Mouse (Mus musculus): ENCODE measurements at regions not wholly inside any gene's neighbourhood (a gene's known extent, or its start where the extent isn't known, plus 50 kb on each side); places are given as distances from the start of the nearest gene placed in this dataset.

GRCm38 (mm10) chr11:71636111-71636510 lies 113.6 kb upstream of the Wscd1 start:
- Histone ChIP-seq H3K4me1 (ENCODE audit: control insufficient read depth in 2 of 2, insufficient read depth in 2 of 2, low read length in 2 of 2, poor library complexity in 1 of 2) (no peaks in the 10 kb centered on the region), H3K27ac (ENCODE audit: insufficient read depth, low read depth, low read length, poor library complexity, severe bottlenecking) (no peak overlapping the region), H3K9ac (ENCODE audit: insufficient read depth, low read depth, low read length, poor library complexity, severe bottlenecking) (no peak overlapping the region), H3K9me3 (ENCODE audit: control insufficient read depth, insufficient read depth, low read depth, low read length) (no peaks in the 10 kb centered on the region), H3K36me3 (ENCODE audit: control insufficient read depth, insufficient read depth, low read length, poor library complexity, severe bottlenecking) (no peaks in the 10 kb centered on the region), H3K4me3 (ENCODE audit: insufficient read depth in 1 of 2, low read depth in 1 of 2, low read length in 2 of 2, poor library complexity in 1 of 2, severe bottlenecking in 1 of 2) (no peak overlapping the region)
- no peak for TF ChIP-seq HCFC1 (IDR thresholded peaks at IDR 0.05; ENCODE audit: borderline replicate concordance, insufficient read depth, low read length)
- no peak for TF ChIP-seq ZNF384 (IDR thresholded peaks at IDR 0.05; ENCODE audit: low read depth, low read length)
- TF ChIP-seq MAFK (IDR thresholded peaks at IDR 0.05; ENCODE audit: insufficient read depth, low read depth, low read length), result no peak
- TF ChIP-seq ZC3H11A (IDR thresholded peaks at IDR 0.05; ENCODE audit: borderline replicate concordance, low read depth, low read length), result no peak
- TF ChIP-seq CHD2 (IDR thresholded peaks at IDR 0.05; ENCODE audit: low read depth, low read length), result no peak
- DNase-seq (ENCODE audit: low read depth, low spot score), result no peak
- in situ Hi-C loops (cut with MboI; ENCODE audit: low sequenced_read_pairs in 2 of 2, unreplicated experiment in 2 of 2), result no loop called here

- no peaks in the 10 kb centered on the region for H3K9me3 ChIP-seq (ENCODE audit: control insufficient read depth, insufficient read depth, low read depth, low read length)
- H3K4me1 ChIP-seq (ENCODE audit: control insufficient read depth in 2 of 2, insufficient read depth in 2 of 2, low read length in 2 of 2, poor library complexity in 1 of 2), result no peaks in the 10 kb centered on the region
- TF ChIP-seq MAFK (IDR thresholded peaks at IDR 0.05; ENCODE audit: insufficient read depth, low read depth, low read length) (no peak), CHD2 (IDR thresholded peaks at IDR 0.05; ENCODE audit: low read depth, low read length) (no peak), ZNF384 (IDR thresholded peaks at IDR 0.05; ENCODE audit: low read depth, low read length) (no peak), HCFC1 (IDR thresholded peaks at IDR 0.05; ENCODE audit: borderline replicate concordance, insufficient read depth, low read length) (no peak), ZC3H11A (IDR thresholded peaks at IDR 0.05; ENCODE audit: borderline replicate concordance, low read depth, low read length) (no peak)
- no peak for DNase-seq (ENCODE audit: low read depth, low spot score)
- no peaks in the 10 kb centered on the region for H3K36me3 ChIP-seq (ENCODE audit: control insufficient read depth, insufficient read depth, low read length, poor library complexity, severe bottlenecking)
- in situ Hi-C loops (cut with MboI; ENCODE audit: low sequenced_read_pairs in 2 of 2, unreplicated experiment in 2 of 2), result no loop called here
- no peak overlapping the region for H3K4me3 ChIP-seq (ENCODE audit: insufficient read depth in 1 of 2, low read depth in 1 of 2, low read length in 2 of 2, poor library complexity in 1 of 2, severe bottlenecking in 1 of 2)
- H3K27ac ChIP-seq (ENCODE audit: insufficient read depth, low read depth, low read length, poor library complexity, severe bottlenecking), result no peak overlapping the region
- H3K9ac ChIP-seq (ENCODE audit: insufficient read depth, low read depth, low read length, poor library complexity, severe bottlenecking), result no peak overlapping the region
Observed at GRCm38 (mm10) chr11:71636785-71637184, 112.9 kb upstream of the Wscd1 start.

- TF ChIP-seq MAFK (IDR thresholded peaks at IDR 0.05; ENCODE audit: insufficient read depth, low read depth, low read length), result no peak
- TF ChIP-seq ZNF384 (IDR thresholded peaks at IDR 0.05; ENCODE audit: low read depth, low read length), result no peak
- no peak for TF ChIP-seq HCFC1 (IDR thresholded peaks at IDR 0.05; ENCODE audit: borderline replicate concordance, insufficient read depth, low read length)
- no peak for TF ChIP-seq CHD2 (IDR thresholded peaks at IDR 0.05; ENCODE audit: low read depth, low read length)
- TF ChIP-seq ZC3H11A (IDR thresholded peaks at IDR 0.05; ENCODE audit: borderline replicate concordance, low read depth, low read length), result no peak
- in situ Hi-C loops (cut with MboI; ENCODE audit: low sequenced_read_pairs in 2 of 2, unreplicated experiment in 2 of 2), result no loop called here
- H3K27ac ChIP-seq (ENCODE audit: insufficient read depth, low read depth, low read length, poor library complexity, severe bottlenecking), result no peak overlapping the region
- no peak for DNase-seq (ENCODE audit: low read depth, low spot score)
- H3K9ac ChIP-seq (ENCODE audit: insufficient read depth, low read depth, low read length, poor library complexity, severe bottlenecking), result no peak overlapping the region
- H3K36me3 ChIP-seq (ENCODE audit: control insufficient read depth, insufficient read depth, low read length, poor library complexity, severe bottlenecking), result no peaks in the 10 kb centered on the region
- no peaks in the 10 kb centered on the region for H3K9me3 ChIP-seq (ENCODE audit: control insufficient read depth, insufficient read depth, low read depth, low read length)
- H3K4me3 ChIP-seq (ENCODE audit: insufficient read depth in 1 of 2, low read depth in 1 of 2, low read length in 2 of 2, poor library complexity in 1 of 2, severe bottlenecking in 1 of 2), result no peak overlapping the region
- H3K4me1 ChIP-seq (ENCODE audit: control insufficient read depth in 2 of 2, insufficient read depth in 2 of 2, low read length in 2 of 2, poor library complexity in 1 of 2), result no peaks in the 10 kb centered on the region
Observed at GRCm38 (mm10) chr11:71642886-71643285, 106.8 kb upstream of the Wscd1 start.

GRCm38 (mm10) chr11:71651756-71652380 lies 97.9 kb upstream of the Wscd1 start:
- no peak for DNase-seq (ENCODE audit: low read depth, low spot score)
- H3K9me3 ChIP-seq (ENCODE audit: control insufficient read depth, insufficient read depth, low read depth, low read length), result no peaks in the 10 kb centered on the region
- no peaks in the 10 kb centered on the region for H3K36me3 ChIP-seq (ENCODE audit: control insufficient read depth, insufficient read depth, low read length, poor library complexity, severe bottlenecking)
- in situ Hi-C loops (cut with MboI; ENCODE audit: low sequenced_read_pairs in 2 of 2, unreplicated experiment in 2 of 2), result no loop called here
- H3K4me1 ChIP-seq (ENCODE audit: control insufficient read depth in 2 of 2, insufficient read depth in 2 of 2, low read length in 2 of 2, poor library complexity in 1 of 2), result no peaks in the 10 kb centered on the region
- no peak overlapping the region for H3K27ac ChIP-seq (ENCODE audit: insufficient read depth, low read depth, low read length, poor library complexity, severe bottlenecking)
- TF ChIP-seq HCFC1 (IDR thresholded peaks at IDR 0.05; ENCODE audit: borderline replicate concordance, insufficient read depth, low read length) (no peak), ZC3H11A (IDR thresholded peaks at IDR 0.05; ENCODE audit: borderline replicate concordance, low read depth, low read length) (no peak), CHD2 (IDR thresholded peaks at IDR 0.05; ENCODE audit: low read depth, low read length) (no peak), MAFK (IDR thresholded peaks at IDR 0.05; ENCODE audit: insufficient read depth, low read depth, low read length) (no peak), ZNF384 (IDR thresholded peaks at IDR 0.05; ENCODE audit: low read depth, low read length) (no peak)
- no peak overlapping the region for H3K9ac ChIP-seq (ENCODE audit: insufficient read depth, low read depth, low read length, poor library complexity, severe bottlenecking)
- H3K4me3 ChIP-seq (ENCODE audit: insufficient read depth in 1 of 2, low read depth in 1 of 2, low read length in 2 of 2, poor library complexity in 1 of 2, severe bottlenecking in 1 of 2), result no peak overlapping the region
